Mouse (Mus musculus): Measurements from ENCODE around the gene Omp.

Gene Omp

DNA sequence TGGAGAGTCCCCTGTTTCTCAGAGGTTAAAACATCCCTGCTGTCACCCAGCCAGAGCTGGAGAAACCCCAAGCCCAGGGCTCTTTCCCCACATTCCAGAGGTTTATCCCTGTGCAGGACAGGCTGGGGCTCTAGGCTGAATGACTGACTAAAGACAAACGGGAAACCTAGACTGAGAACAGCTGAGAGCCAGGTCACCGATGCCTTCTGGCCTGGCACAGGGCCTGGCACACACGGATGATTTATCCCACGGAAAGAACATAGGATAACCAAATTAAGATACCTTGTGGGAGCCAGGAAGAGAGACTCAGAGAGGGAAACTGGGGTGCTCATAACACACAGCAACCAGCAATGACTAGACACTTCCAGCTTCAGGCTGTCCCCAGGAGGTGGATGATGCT is 35.5 kb downstream of the Omp start:
- H3K9me3 ChIP-seq (ENCODE audit: low read length): no peaks in the 10 kb centered on the region
- H3K4me1 ChIP-seq (replicated peaks; ENCODE audit: low read depth, low read length): peaks cover 21% of the 10 kb centered on the region
- TF ChIP-seq CTCF (conservative IDR thresholded peaks at IDR 0.05; ENCODE audit: low read length) (no peak), NANOG (IDR thresholded peaks at IDR 0.05; ENCODE audit: borderline replicate concordance, low read length) (no peak), POU5F1 (IDR thresholded peaks at IDR 0.05; ENCODE audit: borderline replicate concordance, low read length) (no peak)
- H3K27me3 ChIP-seq (ENCODE audit: insufficient read depth, low read length): peaks cover 79% of the 10 kb centered on the region
- no peaks in the 10 kb centered on the region for H3K36me3 ChIP-seq (ENCODE audit: insufficient read depth, low read length)
- no peak overlapping the region for H3K4me3 ChIP-seq (replicated peaks; ENCODE audit: low read length)

DNA sequence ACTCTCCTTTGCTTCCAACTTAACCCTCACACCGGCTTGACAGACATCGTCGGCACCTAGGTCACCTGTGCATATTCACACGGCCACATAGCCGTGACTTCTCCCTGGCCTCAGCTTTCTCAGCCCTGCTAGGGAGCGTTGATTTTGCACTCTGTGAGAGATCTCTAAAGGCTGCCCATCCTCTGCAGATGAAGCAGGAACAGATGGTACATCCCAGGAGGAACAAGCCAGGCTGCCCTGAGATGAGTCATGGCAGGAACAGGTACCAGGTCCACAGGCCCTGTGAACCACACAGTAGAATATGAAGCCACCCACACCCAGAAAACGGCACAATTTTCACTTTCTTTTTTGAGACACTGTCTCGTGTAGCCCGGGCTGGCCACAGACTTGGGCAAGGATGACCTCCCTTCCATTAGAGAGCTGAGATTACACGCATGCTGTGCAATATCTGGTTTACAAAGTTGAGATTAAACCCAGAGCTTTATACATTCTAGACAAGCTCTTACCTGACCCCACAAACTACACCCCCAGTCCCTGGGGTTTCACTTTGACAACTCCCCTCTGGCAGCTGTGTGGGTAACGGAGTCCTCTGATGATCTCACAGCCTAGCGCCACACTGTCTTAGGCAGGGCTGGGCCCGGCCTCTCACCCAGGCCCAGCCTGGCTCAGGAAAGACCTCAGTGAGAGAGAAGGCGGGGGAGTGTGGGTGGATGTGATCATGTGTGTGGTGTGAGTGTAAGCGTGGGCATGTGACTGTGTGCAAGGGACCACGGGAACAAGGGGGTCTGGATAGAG is 36.5 kb downstream of the Omp start:
- TF ChIP-seq CTCF (conservative IDR thresholded peaks at IDR 0.05; ENCODE audit: low read length): no peak
- TF ChIP-seq NANOG (IDR thresholded peaks at IDR 0.05; ENCODE audit: borderline replicate concordance, low read length): no peak
- Histone ChIP-seq H3K27me3 (ENCODE audit: insufficient read depth, low read length) (peaks cover 73% of the 10 kb centered on the region), H3K36me3 (ENCODE audit: insufficient read depth, low read length) (no peaks in the 10 kb centered on the region)

DNA sequence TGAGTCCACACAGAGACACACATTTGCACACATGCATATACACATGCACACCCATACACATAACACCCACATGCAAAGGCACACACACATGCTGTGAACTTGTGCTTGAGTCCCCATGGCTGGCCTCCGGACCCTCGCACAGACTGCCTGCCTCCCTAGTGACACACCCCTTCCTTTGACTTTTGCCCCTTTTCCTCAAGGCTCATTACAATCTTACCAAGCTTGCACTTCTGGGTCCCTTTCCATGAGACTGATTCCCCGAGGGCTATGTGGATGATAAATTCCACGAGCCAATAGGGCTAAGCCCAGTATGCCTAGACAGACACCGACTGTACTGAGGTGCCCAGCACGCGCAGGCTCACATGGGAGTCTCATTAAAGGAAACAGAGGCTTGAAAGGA is 39.0 kb downstream of the Omp start:
- H3K4me3 ChIP-seq (replicated peaks; ENCODE audit: low read length): no peak overlapping the region
- H3K4me1 ChIP-seq (replicated peaks; ENCODE audit: low read depth, low read length): peaks cover 39% of the 10 kb centered on the region
- H3K36me3 ChIP-seq (ENCODE audit: insufficient read depth, low read length): no peaks in the 10 kb centered on the region
- TF ChIP-seq POU5F1 (IDR thresholded peaks at IDR 0.05; ENCODE audit: borderline replicate concordance, low read length) (no peak), NANOG (IDR thresholded peaks at IDR 0.05; ENCODE audit: borderline replicate concordance, low read length) (no peak), CTCF (conservative IDR thresholded peaks at IDR 0.05; ENCODE audit: low read length) (no peak)
- H3K9me3 ChIP-seq (ENCODE audit: low read length): no peaks in the 10 kb centered on the region
- H3K27me3 ChIP-seq (ENCODE audit: insufficient read depth, low read length): peaks cover 52% of the 10 kb centered on the region

More for the DNA sequence above, 36.5 kb downstream of the Omp start:
- Histone ChIP-seq H3K4me3 (replicated peaks; ENCODE audit: low read length) (no peak overlapping the region), H3K9me3 (ENCODE audit: low read length) (no peaks in the 10 kb centered on the region), H3K4me1 (replicated peaks; ENCODE audit: low read depth, low read length) (peaks cover 31% of the 10 kb centered on the region)

- peaks cover 32% of the 10 kb centered on the region for H3K4me1 ChIP-seq (replicated peaks; ENCODE audit: low read depth, low read length)
- TF ChIP-seq CTCF (conservative IDR thresholded peaks at IDR 0.05; ENCODE audit: low read length) (no peak), POU5F1 (IDR thresholded peaks at IDR 0.05; ENCODE audit: borderline replicate concordance, low read length) (no peak), NANOG (IDR thresholded peaks at IDR 0.05; ENCODE audit: borderline replicate concordance, low read length) (no peak)
- H3K36me3 ChIP-seq (ENCODE audit: insufficient read depth, low read length): no peaks in the 10 kb centered on the region
- no peaks in the 10 kb centered on the region for H3K9me3 ChIP-seq (ENCODE audit: low read length)
- no peak overlapping the region for H3K4me3 ChIP-seq (replicated peaks; ENCODE audit: low read length)
- H3K27me3 ChIP-seq (ENCODE audit: insufficient read depth, low read length): peaks cover 37% of the 10 kb centered on the region
Measured at GRCm38 (mm10) chr7:98104481-98105435, 40.5 kb downstream of the Omp start.

DNA sequence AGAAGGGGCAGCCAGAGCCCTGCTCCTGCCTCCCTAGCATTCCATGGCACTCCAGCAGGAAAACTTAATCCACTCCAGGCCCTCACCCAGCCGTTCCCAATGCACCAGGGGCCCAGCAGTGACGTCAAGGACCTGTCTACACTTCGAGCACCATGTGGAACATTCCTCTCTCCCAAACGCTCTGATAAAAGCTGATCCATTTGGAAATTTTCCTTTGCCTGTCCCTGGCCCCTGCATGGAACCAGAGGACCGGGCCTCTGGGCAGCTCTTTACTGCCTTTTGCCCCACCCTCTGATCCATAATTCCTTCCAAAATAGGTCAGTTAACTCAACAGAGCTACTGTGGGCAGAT is 41.4 kb downstream of the Omp start:
- H3K4me1 ChIP-seq (replicated peaks; ENCODE audit: low read depth, low read length): peaks cover 32% of the 10 kb centered on the region
- no peaks in the 10 kb centered on the region for H3K36me3 ChIP-seq (ENCODE audit: insufficient read depth, low read length)
- H3K9me3 ChIP-seq (ENCODE audit: low read length): no peaks in the 10 kb centered on the region
- no peak overlapping the region for H3K4me3 ChIP-seq (replicated peaks; ENCODE audit: low read length)
- H3K27me3 ChIP-seq (ENCODE audit: insufficient read depth, low read length): peaks cover 36% of the 10 kb centered on the region
- TF ChIP-seq POU5F1 (IDR thresholded peaks at IDR 0.05; ENCODE audit: borderline replicate concordance, low read length) (no peak), NANOG (IDR thresholded peaks at IDR 0.05; ENCODE audit: borderline replicate concordance, low read length) (no peak), CTCF (conservative IDR thresholded peaks at IDR 0.05; ENCODE audit: low read length) (no peak)

DNA sequence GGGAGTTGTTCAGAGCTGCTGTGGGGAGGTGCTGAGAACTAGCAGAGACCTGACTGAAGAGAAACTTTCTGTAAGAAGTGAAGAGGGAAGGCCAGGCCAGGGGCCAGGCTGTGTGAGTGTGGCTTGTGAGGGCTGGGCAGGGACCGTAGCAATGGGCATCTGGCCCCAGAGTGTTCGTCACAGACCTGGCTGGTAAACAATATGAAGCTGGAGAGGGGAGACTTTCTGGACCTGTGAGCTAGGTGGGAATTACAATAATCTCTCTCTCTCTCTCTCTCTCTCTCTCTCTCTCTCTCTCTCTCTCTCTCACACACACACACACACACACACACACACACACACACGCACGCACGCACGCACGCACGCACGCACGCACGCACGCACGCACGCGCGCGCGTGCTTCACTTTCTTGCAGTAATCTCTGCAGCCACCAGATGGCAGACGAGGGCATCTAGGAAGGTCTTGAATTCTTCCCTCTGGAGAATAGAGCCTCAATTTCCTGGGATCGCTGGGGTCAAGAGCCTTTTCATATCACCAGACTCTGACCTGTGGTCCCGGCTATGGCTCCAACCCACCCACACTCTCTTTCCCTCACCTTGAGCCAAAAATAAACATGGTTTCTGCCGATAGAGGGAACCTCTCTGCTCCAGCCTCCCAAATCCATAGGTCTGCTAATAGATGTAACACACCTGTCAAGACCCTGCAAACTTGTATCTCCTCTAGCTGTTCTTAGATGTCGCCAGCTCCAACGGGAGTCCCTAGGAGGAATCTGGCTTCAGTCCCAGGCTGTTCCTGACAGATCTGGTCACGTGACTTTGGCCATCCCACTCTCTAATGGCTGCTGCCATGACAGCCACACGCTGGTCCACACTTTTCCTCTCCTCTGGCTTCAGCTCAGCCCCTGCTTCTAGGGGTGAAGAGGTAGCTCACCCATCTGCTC is 42.0 kb downstream of the Omp start:
- H3K36me3 ChIP-seq (ENCODE audit: insufficient read depth, low read length): no peaks in the 10 kb centered on the region
- H3K9me3 ChIP-seq (ENCODE audit: low read length): no peaks in the 10 kb centered on the region
- no peak overlapping the region for H3K4me3 ChIP-seq (replicated peaks; ENCODE audit: low read length)
- peaks cover 32% of the 10 kb centered on the region for H3K4me1 ChIP-seq (replicated peaks; ENCODE audit: low read depth, low read length)
- peaks cover 30% of the 10 kb centered on the region for H3K27me3 ChIP-seq (ENCODE audit: insufficient read depth, low read length)
- TF ChIP-seq CTCF (conservative IDR thresholded peaks at IDR 0.05; ENCODE audit: low read length): peak; percentile 24; the same call in 1 of the 2 replicates
- TF ChIP-seq NANOG (IDR thresholded peaks at IDR 0.05; ENCODE audit: borderline replicate concordance, low read length): no peak

GRCm38 (mm10) chr7:98102488-98102887 is 42.8 kb downstream of the Omp start:
- Histone ChIP-seq H3K9me3 (ENCODE audit: low read length) (peaks cover 4% of the 10 kb centered on the region), H3K36me3 (ENCODE audit: insufficient read depth, low read length) (no peaks in the 10 kb centered on the region), H3K4me3 (replicated peaks; ENCODE audit: low read length) (no peak overlapping the region), H3K4me1 (replicated peaks; ENCODE audit: low read depth, low read length) (peaks cover 32% of the 10 kb centered on the region), H3K27me3 (ENCODE audit: insufficient read depth, low read length) (peaks cover 22% of the 10 kb centered on the region)
- TF ChIP-seq NANOG (IDR thresholded peaks at IDR 0.05; ENCODE audit: borderline replicate concordance, low read length): no peak
- TF ChIP-seq POU5F1 (IDR thresholded peaks at IDR 0.05; ENCODE audit: borderline replicate concordance, low read length): no peak
- TF ChIP-seq CTCF (conservative IDR thresholded peaks at IDR 0.05; ENCODE audit: low read length): no peak
